Mouse (Mus musculus) neural tube, embryonic 11.5 days (tissue): ENCODE measurements at regions not wholly inside any gene's neighbourhood (a gene's known extent, or its start where the extent isn't known, plus 50 kb on each side); places are given as distances from the start of the nearest gene placed in this dataset.
"Not testable (repeated sequence)": the region's sequence is repeated elsewhere in the genome, so short reads cannot be mapped to it uniquely, and the experiment has no call there.

ENCODE experiments used
- ATAC-seq: fragments of 200-750 bp; cut with Nextera tagmentation; 2 replicates; pipeline ENCODE4 v1.8.0; 2017; ENCODE audit warnings: moderate number of reproducible peaks, mild to moderate bottlenecking, moderate TSS enrichment, moderate library complexity; ENCODE audit not compliant: insufficient read depth, low FRiP score, low TSS enrichment
- DNase-seq: peaks from one replicate; pipeline ENCODE4 v3.0.0-alpha.2; 2015; ENCODE audit warnings: low spot score
- H3K27ac ChIP-seq: fragments of 300-500 bp; sonication (generic); 2 replicates; pipeline ENCODE4 v1.5.1; 2014; ENCODE audit warnings: low read depth, mild to moderate bottlenecking, low read length
- H3K27me3 ChIP-seq: fragments of 300-500 bp; sonication (generic); 2 replicates; pipeline ENCODE4 v1.6.1; 2014; ENCODE audit warnings: mild to moderate bottlenecking, low read length, mixed read lengths; ENCODE audit not compliant: control insufficient read depth, insufficient read depth
- H3K36me3 ChIP-seq: fragments of 300-500 bp; sonication (generic); 2 replicates; pipeline ENCODE4 v1.6.1; 2014; ENCODE audit warnings: mild to moderate bottlenecking, low read length, moderate library complexity, mixed read lengths; ENCODE audit not compliant: control insufficient read depth, insufficient read depth
- H3K4me1 ChIP-seq: fragments of 300-500 bp; sonication (generic); 2 replicates; pipeline ENCODE4 v1.6.1; 2014; ENCODE audit warnings: low read length, mixed read lengths; ENCODE audit not compliant: control insufficient read depth, insufficient read depth
- H3K4me2 ChIP-seq: fragments of 300-500 bp; sonication (generic); 2 replicates; pipeline ENCODE4 v1.6.1; 2014; ENCODE audit warnings: low read depth, mild to moderate bottlenecking, moderate library complexity
- H3K4me3 ChIP-seq: fragments of 300-500 bp; sonication (generic); 2 replicates; pipeline ENCODE4 v1.5.1; 2014; ENCODE audit warnings: low read depth, low read length
- H3K9ac ChIP-seq: fragments of 300-500 bp; sonication (generic); 2 replicates; pipeline ENCODE4 v1.6.1; 2014; ENCODE audit warnings: mild to moderate bottlenecking, low read length
- H3K9me3 ChIP-seq: fragments of 300-500 bp; sonication (generic); 2 replicates; pipeline ENCODE4 v1.6.1; 2016; ENCODE audit warnings: low read length; ENCODE audit not compliant: control insufficient read depth
- WGBS: fragments of 180-500 bp; shearing (Covaris S2); extraction: QIAGEN DNeasy Blood & Tissue Kit; methylation state at CpG from one replicate; pipeline ENCODE4 v1.1.7; 2014; 5-methylcytosine and 5-hydroxymethylcytosine counted together

- Histone ChIP-seq H3K9me3 (no peaks in the 10 kb centered on the region), H3K4me3 (no peak overlapping the region), H3K9ac (no peak overlapping the region), H3K36me3 (no peaks in the 10 kb centered on the region), H3K27me3 (no peaks in the 10 kb centered on the region), H3K4me1 (0 out of 2 replicates have a peak, but pooled peaks cover under 1% of the 10 kb centered on the region), H3K4me2 (no peak overlapping the region), H3K27ac (no peak overlapping the region)
- ATAC-seq (no peak), DNase-seq (peak; percentile 35)
- WGBS: 58% methylated on average over 5 of the region's 5 CpGs
Observed at GRCm38 (mm10) chr11:12540333-12540870, 75.6 kb upstream of the Cobl start.

- H3K9ac ChIP-seq: no peak overlapping the region
- no peaks in the 10 kb centered on the region for H3K36me3 ChIP-seq
- no peak overlapping the region for H3K4me2 ChIP-seq
- ATAC-seq: no peak
- no peak overlapping the region for H3K4me3 ChIP-seq
- 13% methylated on average over 2 of the region's 2 CpGs for WGBS
- H3K27me3 ChIP-seq: no peaks in the 10 kb centered on the region
- H3K27ac ChIP-seq: no peak overlapping the region
- no peaks in the 10 kb centered on the region for H3K9me3 ChIP-seq
- H3K4me1 ChIP-seq: 0 out of 2 replicates have a peak, but pooled peaks cover 5% of the 10 kb centered on the region
- peak; percentile 35 for DNase-seq
Observed at GRCm38 (mm10) chr11:12535063-12535462, 70.3 kb upstream of the Cobl start.

- Histone ChIP-seq H3K9ac (no peak overlapping the region), H3K4me2 (no peak overlapping the region), H3K4me3 (no peak overlapping the region), H3K36me3 (no peaks in the 10 kb centered on the region), H3K9me3 (no peaks in the 10 kb centered on the region), H3K27ac (no peak overlapping the region), H3K27me3 (no peaks in the 10 kb centered on the region), H3K4me1 (0 out of 2 replicates have a peak, but pooled peaks cover 5% of the 10 kb centered on the region)
- WGBS: 10% methylated on average over 3 of the region's 3 CpGs
- DNase-seq (peak; percentile 48), ATAC-seq (peak; percentile 88)
Observed at GRCm38 (mm10) chr11:12532288-12532687, 67.5 kb upstream of the Cobl start.

- H3K4me3 ChIP-seq, ATAC-seq: not testable (repeated sequence)
- WGBS: 85% methylated on average over 2 of the region's 2 CpGs
Observed at GRCm38 (mm10) chr11:12522063-12522462, 57.3 kb upstream of the Cobl start.

GRCm38 (mm10) chr11:12521286-12521685 lies 56.5 kb upstream of the Cobl start:
- Histone ChIP-seq H3K4me2 (no peak overlapping the region), H3K36me3 (no peaks in the 10 kb centered on the region), H3K27ac (no peak overlapping the region), H3K9me3 (no peaks in the 10 kb centered on the region), H3K4me1 (no peaks in the 10 kb centered on the region), H3K27me3 (no peaks in the 10 kb centered on the region), H3K4me3 (no peak overlapping the region), H3K9ac (no peak overlapping the region)
- no peak for DNase-seq
- WGBS: 64% methylated on average over 3 of the region's 3 CpGs
- ATAC-seq: no peak

More at GRCm38 (mm10) chr11:12522063-12522462, 57.3 kb upstream of the Cobl start:
- not testable (repeated sequence) for H3K4me2 ChIP-seq, H3K9me3 ChIP-seq, H3K27ac ChIP-seq, H3K9ac ChIP-seq, H3K4me1 ChIP-seq, H3K27me3 ChIP-seq, H3K36me3 ChIP-seq, DNase-seq

- no peak overlapping the region for H3K4me2 ChIP-seq
- H3K4me1 ChIP-seq: no peaks in the 10 kb centered on the region
- no peak overlapping the region for H3K9ac ChIP-seq
- no peak for DNase-seq
- no peaks in the 10 kb centered on the region for H3K36me3 ChIP-seq
- no peaks in the 10 kb centered on the region for H3K9me3 ChIP-seq
- no peak overlapping the region for H3K4me3 ChIP-seq
- H3K27ac ChIP-seq: no peak overlapping the region
- no peak for ATAC-seq
- 94% methylated on average over 2 of the region's 2 CpGs for WGBS
- H3K27me3 ChIP-seq: no peaks in the 10 kb centered on the region
Observed at GRCm38 (mm10) chr11:12516374-12516773, 51.6 kb upstream of the Cobl start.
